Mouse (Mus musculus): ENCODE measurements around the gene Rbbp5. TPM values are rescaled to one million over a fixed set of nuclear protein-coding genes. Genes with fewer than 3 reads are reported as not detected.

The Rbbp5 gene
- total and polyA plus RNA-seq, 2 experiments from 2014 or later: 22.4 to 23.8 TPM

DNA sequence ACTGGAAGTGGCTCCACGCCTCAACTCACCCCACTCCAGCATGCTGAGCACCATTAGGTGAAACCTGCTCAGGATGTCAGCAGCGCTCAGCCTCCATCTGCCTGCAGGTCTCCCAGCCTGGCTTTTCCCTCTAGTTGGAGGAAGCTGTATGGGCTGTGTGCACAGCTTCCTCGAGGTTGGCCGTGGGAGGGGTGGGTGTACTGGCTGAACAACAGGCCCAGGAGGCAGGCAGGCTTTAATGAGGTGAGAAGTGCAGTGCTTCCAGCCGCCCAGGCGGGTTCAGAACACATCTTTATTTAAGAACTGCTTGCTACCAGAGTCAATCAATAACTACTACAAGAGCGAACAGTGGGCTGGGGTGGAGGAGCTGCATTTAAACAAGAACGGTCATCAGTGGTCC lies 34.4 kb downstream of the Rbbp5 start:
- Histone ChIP-seq H3K9ac (replicated peaks; ENCODE audit: low read length) (no peak overlapping the region), H3K4me3 (ENCODE audit: low read length) (no peak overlapping the region), H3K9me3 (ENCODE audit: low read length) (no peaks in the 10 kb centered on the region), H3K27ac (peak overlapping the region; percentile 29; the same call in 1 of the 2 replicates), H3K4me1 (ENCODE audit: insufficient read depth, low read length) (no peaks in the 10 kb centered on the region), H3K4me2 (ENCODE audit: low read depth, low read length) (no peak overlapping the region), H3K36me3 (ENCODE audit: insufficient read depth, low read length) (peaks cover 15% of the 10 kb centered on the region; the same call in 1 of the 2 replicates), H3K27me3 (ENCODE audit: insufficient read depth, low read length) (no peaks in the 10 kb centered on the region)
- TF ChIP-seq CTCF (IDR thresholded peaks at IDR 0.05; ENCODE audit: low read depth): no peak
- DNase-seq (ENCODE audit: low spot score) (peak; percentile 34), ATAC-seq (peak; percentile 50)
- WGBS: 58% methylated on average over 8 of the region's 8 CpGs

DNA sequence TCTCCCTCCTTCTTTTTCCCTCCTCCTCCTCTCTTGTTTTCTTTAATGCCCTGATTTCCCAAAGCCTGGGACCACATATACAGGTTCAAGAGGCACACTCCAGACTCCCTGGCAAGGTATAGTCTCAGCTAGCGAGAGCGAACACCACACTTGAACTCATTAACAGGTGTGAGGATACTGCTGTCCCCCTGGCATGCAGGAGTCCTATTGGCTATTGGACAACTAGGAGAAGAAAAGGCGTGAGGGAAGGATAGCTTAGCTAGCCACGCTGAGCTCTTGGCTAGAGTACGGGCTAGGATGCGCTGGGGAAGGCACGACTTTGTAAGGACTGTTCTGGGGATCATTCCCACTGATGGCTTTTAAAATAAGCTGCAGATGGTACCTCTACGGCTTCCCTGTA lies 34.9 kb downstream of the Rbbp5 start:
- DNase-seq (ENCODE audit: low spot score) (no peak), ATAC-seq (no peak)
- no peak overlapping the region for H3K4me3 ChIP-seq (ENCODE audit: low read length)
- H3K27me3 ChIP-seq (ENCODE audit: insufficient read depth, low read length): no peaks in the 10 kb centered on the region
- WGBS: 73% methylated on average over 8 of the region's 8 CpGs
- no peaks in the 10 kb centered on the region for H3K9me3 ChIP-seq (ENCODE audit: low read length)
- no peaks in the 10 kb centered on the region for H3K4me1 ChIP-seq (ENCODE audit: insufficient read depth, low read length)
- H3K27ac ChIP-seq: no peak overlapping the region
- no peak overlapping the region for H3K9ac ChIP-seq (replicated peaks; ENCODE audit: low read length)
- no peak overlapping the region for H3K4me2 ChIP-seq (ENCODE audit: low read depth, low read length)
- H3K36me3 ChIP-seq (ENCODE audit: insufficient read depth, low read length): peaks cover 11% of the 10 kb centered on the region; the same call in 1 of the 2 replicates
- no peak for TF ChIP-seq CTCF (IDR thresholded peaks at IDR 0.05; ENCODE audit: low read depth)

DNA sequence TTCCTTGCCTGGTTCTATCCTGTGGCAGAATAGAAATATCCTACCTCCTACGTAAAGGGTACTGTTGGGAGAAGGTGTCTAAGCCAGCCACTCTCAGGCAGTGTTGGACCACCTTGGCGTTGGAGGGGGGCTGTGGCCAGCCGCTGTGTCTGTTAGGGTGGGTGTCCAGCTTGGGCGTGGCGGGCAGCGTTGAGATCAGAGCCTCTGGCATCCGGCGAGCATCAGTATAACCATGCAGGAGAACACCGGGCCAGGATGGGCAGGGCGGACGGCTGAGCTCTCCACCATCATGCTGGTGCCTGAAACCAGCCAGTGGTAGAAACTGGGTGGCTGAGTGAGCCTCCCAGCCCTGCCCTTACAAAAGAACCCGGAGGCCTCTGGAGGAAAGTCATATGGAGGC lies 38.2 kb downstream of the Rbbp5 start:
- H3K9ac ChIP-seq (replicated peaks; ENCODE audit: low read length): no peak overlapping the region
- 0 out of 2 replicates have a peak, but pooled peaks cover 5% of the 10 kb centered on the region for H3K36me3 ChIP-seq (ENCODE audit: insufficient read depth, low read length)
- 90% methylated on average over 12 of the region's 12 CpGs for WGBS
- H3K4me1 ChIP-seq (ENCODE audit: insufficient read depth, low read length): no peaks in the 10 kb centered on the region
- H3K27ac ChIP-seq: no peak overlapping the region
- ATAC-seq: no peak
- H3K4me3 ChIP-seq (ENCODE audit: low read length): no peak overlapping the region
- no peaks in the 10 kb centered on the region for H3K27me3 ChIP-seq (ENCODE audit: insufficient read depth, low read length)
- no peak for DNase-seq (ENCODE audit: low spot score)
- TF ChIP-seq CTCF (IDR thresholded peaks at IDR 0.05; ENCODE audit: low read depth): no peak
- H3K4me2 ChIP-seq (ENCODE audit: low read depth, low read length): no peak overlapping the region
- H3K9me3 ChIP-seq (ENCODE audit: low read length): no peaks in the 10 kb centered on the region

DNA sequence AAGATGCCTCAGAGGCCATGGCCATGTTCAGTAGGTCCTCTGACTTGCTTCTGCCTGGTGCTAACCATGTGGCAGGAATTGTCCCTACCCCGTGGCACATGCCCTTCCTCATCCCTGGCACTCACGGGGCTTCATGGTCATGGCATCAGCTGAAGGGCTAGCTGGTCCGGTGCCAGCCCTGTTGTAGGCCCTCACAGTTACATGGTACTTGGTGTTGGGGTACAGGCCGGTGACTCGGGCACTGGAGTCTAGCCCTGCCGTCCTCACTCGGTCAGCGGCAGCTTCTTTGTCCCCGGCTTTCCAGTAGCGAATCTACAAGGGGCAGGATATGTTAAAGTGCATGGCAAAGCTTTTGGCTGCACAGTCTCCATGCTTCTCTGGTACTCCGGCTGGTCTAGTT lies 39.6 kb downstream of the Rbbp5 start:
- Histone ChIP-seq H3K9ac (replicated peaks; ENCODE audit: low read length) (no peak overlapping the region), H3K4me3 (ENCODE audit: low read length) (no peak overlapping the region), H3K36me3 (ENCODE audit: insufficient read depth, low read length) (0 out of 2 replicates have a peak, but pooled peaks cover 5% of the 10 kb centered on the region), H3K27me3 (ENCODE audit: insufficient read depth, low read length) (no peaks in the 10 kb centered on the region), H3K4me1 (ENCODE audit: insufficient read depth, low read length) (no peaks in the 10 kb centered on the region), H3K4me2 (ENCODE audit: low read depth, low read length) (no peak overlapping the region), H3K27ac (no peak overlapping the region), H3K9me3 (ENCODE audit: low read length) (no peaks in the 10 kb centered on the region)
- no peak for DNase-seq (ENCODE audit: low spot score)
- no peak for ATAC-seq
- 85% methylated on average over 11 of the region's 11 CpGs for WGBS
- no peak for TF ChIP-seq CTCF (IDR thresholded peaks at IDR 0.05; ENCODE audit: low read depth)

DNA sequence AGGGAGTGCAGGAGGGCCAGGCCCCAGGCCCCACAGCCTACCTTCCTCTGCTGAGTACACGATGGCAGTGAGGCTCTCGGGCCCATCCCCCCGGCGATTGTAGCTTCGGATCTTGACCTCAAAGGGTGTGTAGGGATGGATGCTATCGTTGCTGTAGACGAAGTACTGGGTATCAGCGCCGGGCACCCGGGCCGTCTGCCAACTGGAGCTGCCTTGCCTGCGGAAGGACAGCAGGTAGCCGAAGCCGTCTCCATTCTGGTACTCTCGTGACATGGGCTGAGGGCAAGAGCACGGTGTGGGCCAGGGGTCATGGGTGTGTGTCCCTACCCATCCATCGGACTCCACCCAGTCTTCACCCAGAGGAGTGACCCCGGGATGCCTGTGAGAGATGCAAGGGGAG lies 41.5 kb downstream of the Rbbp5 start:
- Histone ChIP-seq H3K4me2 (ENCODE audit: low read depth, low read length) (no peak overlapping the region), H3K36me3 (ENCODE audit: insufficient read depth, low read length) (peaks cover 14% of the 10 kb centered on the region), H3K27me3 (ENCODE audit: insufficient read depth, low read length) (no peaks in the 10 kb centered on the region), H3K9ac (replicated peaks; ENCODE audit: low read length) (no peak overlapping the region), H3K4me3 (ENCODE audit: low read length) (no peak overlapping the region), H3K9me3 (ENCODE audit: low read length) (no peaks in the 10 kb centered on the region), H3K4me1 (ENCODE audit: insufficient read depth, low read length) (no peaks in the 10 kb centered on the region), H3K27ac (no peak overlapping the region)
- no peak for TF ChIP-seq CTCF (IDR thresholded peaks at IDR 0.05; ENCODE audit: low read depth)
- WGBS: 69% methylated on average over 18 of the region's 18 CpGs
- ATAC-seq: no peak
- DNase-seq (ENCODE audit: low spot score): no peak

DNA sequence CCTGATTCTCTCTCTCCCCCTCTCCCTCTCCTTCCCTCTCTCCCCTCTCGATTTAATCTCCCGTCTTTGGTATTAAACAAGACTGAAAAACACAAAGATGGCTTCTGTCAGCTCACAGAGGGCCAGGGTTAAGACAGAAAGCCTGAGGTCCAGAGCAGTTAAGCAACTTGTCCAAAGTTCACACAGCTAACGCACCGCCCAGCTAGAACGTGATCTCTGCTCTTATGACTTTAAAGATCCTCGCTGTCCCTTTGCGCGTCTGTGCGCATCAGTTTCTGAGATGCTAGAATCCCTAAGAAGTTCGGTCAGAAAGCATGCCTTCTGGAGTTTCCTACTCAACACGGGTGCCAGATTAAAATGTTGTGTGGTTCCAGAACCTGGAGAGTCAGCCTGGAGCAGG lies 42.6 kb downstream of the Rbbp5 start:
- no peak overlapping the region for H3K4me3 ChIP-seq (ENCODE audit: low read length)
- no peak for DNase-seq (ENCODE audit: low spot score)
- H3K9me3 ChIP-seq (ENCODE audit: low read length): no peaks in the 10 kb centered on the region
- H3K36me3 ChIP-seq (ENCODE audit: insufficient read depth, low read length): peaks cover 14% of the 10 kb centered on the region
- 93% methylated on average over 11 of the region's 11 CpGs for WGBS
- H3K27ac ChIP-seq: no peak overlapping the region
- no peaks in the 10 kb centered on the region for H3K27me3 ChIP-seq (ENCODE audit: insufficient read depth, low read length)
- TF ChIP-seq CTCF (IDR thresholded peaks at IDR 0.05; ENCODE audit: low read depth): no peak
- H3K4me1 ChIP-seq (ENCODE audit: insufficient read depth, low read length): no peaks in the 10 kb centered on the region
- no peak overlapping the region for H3K4me2 ChIP-seq (ENCODE audit: low read depth, low read length)
- H3K9ac ChIP-seq (replicated peaks; ENCODE audit: low read length): no peak overlapping the region
- no peak for ATAC-seq

DNA sequence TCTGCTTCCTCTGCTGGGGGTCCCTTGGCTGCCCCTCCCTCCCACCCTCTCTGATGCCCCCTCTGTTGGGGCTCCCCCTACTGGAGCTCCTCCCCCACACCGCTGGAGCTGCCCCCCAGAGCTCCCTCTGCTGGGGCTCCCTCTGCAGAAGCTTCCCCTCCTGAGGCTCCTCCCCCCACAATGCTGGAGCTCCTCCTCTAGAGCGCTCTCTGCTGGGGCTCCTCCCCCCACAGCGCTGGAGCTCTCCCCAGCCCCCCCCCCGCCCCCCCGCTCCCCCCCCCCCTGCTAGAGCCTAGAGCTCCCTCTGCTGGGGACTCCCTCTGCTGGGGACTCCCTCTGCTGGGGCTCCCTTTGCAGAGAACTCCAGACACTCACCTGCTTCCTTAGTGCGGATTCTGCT lies 43.6 kb downstream of the Rbbp5 start:
- no peak overlapping the region for H3K9ac ChIP-seq (replicated peaks; ENCODE audit: low read length)
- H3K27me3 ChIP-seq (ENCODE audit: insufficient read depth, low read length): no peaks in the 10 kb centered on the region
- peak; percentile 72 for DNase-seq (ENCODE audit: low spot score)
- TF ChIP-seq CTCF (IDR thresholded peaks at IDR 0.05; ENCODE audit: low read depth): peak; percentile 52
- no peak overlapping the region for H3K27ac ChIP-seq
- no peak overlapping the region for H3K4me2 ChIP-seq (ENCODE audit: low read depth, low read length)
- peaks cover 9% of the 10 kb centered on the region for H3K36me3 ChIP-seq (ENCODE audit: insufficient read depth, low read length)
- WGBS: 15% methylated on average over 3 of the region's 6 CpGs
- H3K9me3 ChIP-seq (ENCODE audit: low read length): no peaks in the 10 kb centered on the region
- no peaks in the 10 kb centered on the region for H3K4me1 ChIP-seq (ENCODE audit: insufficient read depth, low read length)
- no peak overlapping the region for H3K4me3 ChIP-seq (ENCODE audit: low read length)
- peak; percentile 63; the same call in 1 of the 2 replicates for ATAC-seq
